Mouse (Mus musculus): ENCODE measurements around the gene Gpr153.
A peak's percentile ranks its signal among the peaks of the same experiment; 100 is the strongest.

Gpr153 gene

GRCm38 (mm10) chr4:152287317-152288120 lies 13.5 kb downstream of the Gpr153 start:
- DNase-seq (ENCODE audit: low spot score), result no peak

- DNase-seq (ENCODE audit: low spot score), result no peak
Measured at GRCm38 (mm10) chr4:152288398-152288945, 14.4 kb downstream of the Gpr153 start.

GRCm38 (mm10) chr4:152290385-152290784 lies 16.4 kb downstream of the Gpr153 start:
- DNase-seq (ENCODE audit: low spot score), result no peak

- DNase-seq (ENCODE audit: low spot score), result no peak
Measured at GRCm38 (mm10) chr4:152290991-152291390, 17.0 kb downstream of the Gpr153 start.

- DNase-seq (ENCODE audit: low spot score), result no peak
Measured at GRCm38 (mm10) chr4:152291562-152291961, 17.5 kb downstream of the Gpr153 start, which contains the start of gene Hes3. Gene Hes3, minus strand, starts transcription at chr4:152291662.

- DNase-seq (ENCODE audit: low spot score), result no peak
Measured at GRCm38 (mm10) chr4:152292102-152292765, 18.2 kb downstream of the Gpr153 start.

GRCm38 (mm10) chr4:152294188-152294929 lies 20.3 kb downstream of the Gpr153 start:
- no peak for DNase-seq (ENCODE audit: low spot score)

GRCm38 (mm10) chr4:152295916-152296315 lies 21.9 kb downstream of the Gpr153 start:
- no peak for DNase-seq (ENCODE audit: low spot score)

- no peak for DNase-seq (ENCODE audit: low spot score)
Measured at GRCm38 (mm10) chr4:152296371-152296770, 22.3 kb downstream of the Gpr153 start.

- peak; percentile 99 for DNase-seq (ENCODE audit: low spot score)
Measured at GRCm38 (mm10) chr4:152296874-152297861, 23.1 kb downstream of the Gpr153 start, which contains the start of gene Icmt. Gene Icmt, plus strand, starts transcription at chr4:152297227.

- DNase-seq (ENCODE audit: low spot score), result no peak
Measured at GRCm38 (mm10) chr4:152298836-152299235, 24.8 kb downstream of the Gpr153 start.

- no peak for DNase-seq (ENCODE audit: low spot score)
Measured at GRCm38 (mm10) chr4:152300375-152300774, 26.3 kb downstream of the Gpr153 start.

- no peak for DNase-seq (ENCODE audit: low spot score)
Measured at GRCm38 (mm10) chr4:152302012-152302411, 28.0 kb downstream of the Gpr153 start.

GRCm38 (mm10) chr4:152303172-152303571 lies 29.1 kb downstream of the Gpr153 start:
- no peak for DNase-seq (ENCODE audit: low spot score)

GRCm38 (mm10) chr4:152304685-152305084 lies 30.7 kb downstream of the Gpr153 start:
- DNase-seq (ENCODE audit: low spot score), result no peak

GRCm38 (mm10) chr4:152305991-152306390 lies 32.0 kb downstream of the Gpr153 start:
- DNase-seq (ENCODE audit: low spot score), result no peak

- DNase-seq (ENCODE audit: low spot score), result no peak
Measured at GRCm38 (mm10) chr4:152307542-152307941, 33.5 kb downstream of the Gpr153 start.

- no peak for DNase-seq (ENCODE audit: low spot score)
Measured at GRCm38 (mm10) chr4:152312186-152312585, 38.2 kb downstream of the Gpr153 start.

- peak; percentile 32 for DNase-seq (ENCODE audit: low spot score)
Measured at GRCm38 (mm10) chr4:152313211-152313632, 39.2 kb downstream of the Gpr153 start.

GRCm38 (mm10) chr4:152313934-152314333 lies 39.9 kb downstream of the Gpr153 start:
- no peak for DNase-seq (ENCODE audit: low spot score)

Data from yolk sac, embryonic 10.5 days (tissue).